Mouse (Mus musculus): ENCODE data around the gene Gpd1. TPM values are rescaled to one million over a fixed set of nuclear protein-coding genes. Genes with fewer than 3 reads are reported as not detected.

Gpd1 gene
- polyA plus RNA-seq (2012; rRNA removed): 116 and 180 TPM in 2 replicates

DNA sequence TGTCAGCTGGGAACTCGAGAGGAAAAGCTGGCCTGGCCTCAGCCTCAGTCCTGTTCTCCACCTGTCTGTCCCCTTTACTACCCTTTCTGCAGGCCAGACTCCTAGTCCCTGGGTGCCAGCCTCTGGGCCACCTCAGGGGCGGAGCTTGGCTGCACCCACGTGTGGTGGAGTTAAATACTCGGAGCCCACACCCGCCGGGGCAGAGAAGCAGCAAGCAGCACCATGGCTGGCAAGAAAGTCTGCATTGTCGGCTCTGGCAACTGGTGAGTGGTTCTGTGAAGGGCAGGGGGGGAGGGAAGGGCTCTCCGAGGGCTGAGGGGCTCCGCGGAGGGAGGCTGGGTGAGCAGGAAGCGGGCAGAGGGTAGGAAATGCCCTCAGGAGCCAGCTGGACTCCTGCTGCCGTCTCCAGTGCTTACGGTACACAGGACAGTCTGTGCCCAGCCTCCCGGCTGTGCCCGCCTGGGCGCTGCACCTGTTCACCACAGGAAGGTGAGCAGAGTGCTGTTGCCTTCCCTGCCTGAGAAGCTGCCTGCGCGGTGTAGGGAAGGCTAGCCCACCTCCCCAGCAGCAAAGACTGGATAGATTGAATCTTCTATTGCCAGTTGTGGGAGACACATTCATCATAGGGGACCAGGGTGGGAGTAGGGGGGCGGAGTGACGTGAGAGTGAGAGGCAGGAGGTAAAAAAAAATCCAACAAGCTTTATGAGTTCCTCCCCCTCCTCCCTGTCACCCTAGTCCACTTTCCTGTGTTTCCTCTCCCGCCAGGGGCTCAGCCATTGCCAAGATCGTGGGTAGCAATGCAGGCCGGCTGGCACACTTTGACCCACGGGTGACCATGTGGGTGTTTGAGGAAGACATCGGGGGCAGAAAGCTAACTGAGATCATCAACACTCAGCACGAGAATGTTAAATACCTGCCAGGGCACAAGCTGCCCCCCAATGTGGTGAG is at the start of gene Gpd1:
Gpd1 (plus strand) TSS at position 130 of the 949 bp plus-strand sequence.
- 24% methylated on average over 26 of the region's 26 CpGs for WGBS

GRCm38 (mm10) chr15:99667544-99667943 is 49.8 kb upstream of the Gpd1 start:
- 100% methylated on average over 2 of the region's 2 CpGs for WGBS

More for the DNA sequence above, at the start of gene Gpd1:
- no peak for DNase-seq (ENCODE audit: low read depth, low spot score)

GRCm38 (mm10) chr15:99668881-99669280 is 48.4 kb upstream of the Gpd1 start:
- no peak for DNase-seq (ENCODE audit: low read depth, low spot score)
- 4% methylated on average over 12 of the region's 12 CpGs for WGBS

More at GRCm38 (mm10) chr15:99667544-99667943, 49.8 kb upstream of the Gpd1 start:
- no peak for DNase-seq (ENCODE audit: low read depth, low spot score)

DNA sequence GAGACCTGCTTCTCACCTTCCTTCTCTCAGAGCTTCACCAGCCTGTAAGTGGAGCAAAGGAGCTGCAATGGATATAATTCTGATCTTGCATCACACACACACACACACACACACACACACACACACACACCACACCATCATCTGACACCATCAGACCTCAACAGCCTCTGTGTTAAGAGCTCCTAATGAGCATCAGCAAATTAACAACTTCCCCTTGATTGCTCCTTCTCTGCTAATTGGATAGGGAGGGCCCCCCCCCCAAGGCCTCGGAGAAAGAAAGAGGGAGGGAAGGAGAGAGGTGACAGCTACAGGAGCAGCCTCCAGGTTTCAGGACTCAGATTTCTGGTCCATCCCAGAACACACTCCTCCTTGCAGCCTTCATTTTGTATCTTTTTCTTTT is 47.9 kb upstream of the Gpd1 start:
- WGBS: 0% methylated on average over 1 of the region's 1 CpGs
- no peak for DNase-seq (ENCODE audit: low read depth, low spot score)

- DNase-seq (ENCODE audit: low read depth, low spot score): no peak
- under 1% methylated on average over 72 of the region's 74 CpGs for WGBS
Observed at GRCm38 (mm10) chr15:99670154-99670821, 47.0 kb upstream of the Gpd1 start, which contains the start of gene Asic1. Gene Asic1 (plus strand): TSS chr15:99670368.

DNA sequence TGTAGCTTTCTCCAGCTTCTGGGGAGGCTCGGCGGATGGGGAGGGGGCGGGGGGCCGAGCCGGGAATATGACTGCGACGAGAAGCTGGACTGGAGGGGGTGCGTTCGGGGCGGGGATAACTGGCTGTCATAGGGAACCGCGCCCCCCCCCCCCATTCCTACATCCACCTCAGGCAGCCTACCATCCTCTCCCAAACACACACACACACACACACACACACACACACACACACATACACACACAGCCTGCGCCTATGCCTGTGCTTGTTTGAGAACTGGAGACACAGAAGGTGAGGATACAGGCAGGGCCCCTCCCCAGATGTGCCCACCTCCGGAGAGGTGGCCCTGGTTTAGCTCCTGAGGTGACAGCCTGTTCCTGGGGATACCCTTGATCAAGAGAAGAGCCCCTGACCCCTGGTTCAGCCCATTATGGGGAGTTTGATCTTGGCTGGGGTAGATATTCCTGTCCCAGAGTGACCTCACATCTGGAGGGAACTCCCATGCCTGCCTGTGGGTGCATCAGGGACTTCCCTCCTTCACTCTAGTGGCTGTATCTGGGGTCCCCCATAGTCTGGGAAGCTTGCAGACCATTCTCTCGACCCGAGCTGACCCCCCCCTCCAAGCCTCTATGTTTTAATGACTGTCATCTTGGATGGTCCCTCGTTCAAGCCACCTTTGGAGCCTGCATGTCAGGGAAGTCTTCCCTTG is 46.2 kb upstream of the Gpd1 start:
- WGBS: 10% methylated on average over 12 of the region's 17 CpGs
- DNase-seq (ENCODE audit: low read depth, low spot score): no peak

- no peak for DNase-seq (ENCODE audit: low read depth, low spot score)
- WGBS: 56% methylated on average over 14 of the region's 14 CpGs
Observed at GRCm38 (mm10) chr15:99671783-99672182, 45.5 kb upstream of the Gpd1 start.

GRCm38 (mm10) chr15:99674866-99675265 is 42.4 kb upstream of the Gpd1 start:
- 77% methylated on average over 3 of the region's 3 CpGs for WGBS
- no peak for DNase-seq (ENCODE audit: low read depth, low spot score)

- no peak for DNase-seq (ENCODE audit: low read depth, low spot score)
- WGBS: 70% methylated on average over 8 of the region's 8 CpGs
Observed at GRCm38 (mm10) chr15:99677089-99677488, 40.2 kb upstream of the Gpd1 start.

DNA sequence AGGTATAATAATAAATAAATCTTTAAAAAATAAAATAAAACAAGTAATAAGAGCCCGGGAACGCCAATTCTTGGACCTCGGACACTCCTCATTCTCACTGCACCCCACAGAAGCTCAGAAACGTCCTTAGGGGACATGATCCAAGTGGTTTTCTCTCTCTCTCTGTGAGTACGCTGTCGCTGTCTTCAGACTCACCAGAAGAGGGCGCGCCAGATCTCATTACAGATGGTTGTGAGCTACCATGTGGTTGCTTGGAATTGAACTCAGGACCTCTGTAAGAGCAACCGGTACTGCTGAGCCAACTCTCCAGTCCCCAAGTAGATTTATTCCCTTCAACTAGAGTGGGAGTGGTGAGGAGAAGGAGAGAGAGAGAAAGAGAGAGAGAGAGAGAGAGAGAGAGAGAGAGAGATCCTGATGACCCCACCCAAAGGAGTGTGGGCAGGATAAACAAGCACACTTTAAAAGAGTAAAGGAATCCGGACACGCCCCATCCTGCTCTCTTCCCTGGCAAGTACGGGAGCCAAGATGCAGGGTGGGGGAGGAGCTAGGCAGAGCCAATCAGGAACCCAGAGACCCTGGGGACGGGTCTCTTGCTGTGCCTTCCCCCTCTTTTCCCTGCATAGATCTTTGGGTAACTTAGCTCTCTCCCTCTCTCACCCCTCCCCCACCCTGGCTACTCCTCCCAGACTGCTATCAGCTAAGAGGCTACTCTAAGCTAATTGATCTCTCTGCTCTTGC is 39.1 kb upstream of the Gpd1 start:
- 14% methylated on average over 13 of the region's 13 CpGs for WGBS
- no peak for DNase-seq (ENCODE audit: low read depth, low spot score)

GRCm38 (mm10) chr15:99679008-99679407 is 38.3 kb upstream of the Gpd1 start:
- no peak for DNase-seq (ENCODE audit: low read depth, low spot score)
- WGBS: 61% methylated on average over 7 of the region's 7 CpGs

- no peak for DNase-seq (ENCODE audit: low read depth, low spot score)
- WGBS: 87% methylated on average over 7 of the region's 7 CpGs
Observed at GRCm38 (mm10) chr15:99682880-99683279, 34.4 kb upstream of the Gpd1 start.

DNA sequence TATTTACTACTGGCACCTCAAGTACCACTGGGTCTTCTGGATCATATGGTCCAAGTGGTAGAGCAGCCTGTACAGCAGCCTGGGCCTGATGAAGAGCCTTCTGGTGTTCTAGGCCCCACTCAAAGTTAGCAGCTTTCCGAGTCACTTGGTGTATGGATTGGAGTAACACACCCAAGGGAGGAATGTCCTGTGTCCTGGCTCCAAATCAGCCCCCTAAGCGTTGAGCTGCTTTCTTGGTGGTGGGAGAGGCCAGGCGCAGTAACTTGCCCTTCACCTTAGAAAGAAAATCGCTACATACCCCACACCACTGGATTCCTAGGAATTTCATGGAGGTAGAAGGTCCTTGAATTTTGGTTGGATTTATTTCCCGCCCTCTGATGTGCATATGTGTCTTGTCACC is 33.2 kb upstream of the Gpd1 start:
- no peak for DNase-seq (ENCODE audit: low read depth, low spot score)
- 90% methylated on average over 5 of the region's 5 CpGs for WGBS

- WGBS: 7% methylated on average over 4 of the region's 4 CpGs
- no peak for DNase-seq (ENCODE audit: low read depth, low spot score)
Observed at GRCm38 (mm10) chr15:99688712-99689111, 28.6 kb upstream of the Gpd1 start.

DNA sequence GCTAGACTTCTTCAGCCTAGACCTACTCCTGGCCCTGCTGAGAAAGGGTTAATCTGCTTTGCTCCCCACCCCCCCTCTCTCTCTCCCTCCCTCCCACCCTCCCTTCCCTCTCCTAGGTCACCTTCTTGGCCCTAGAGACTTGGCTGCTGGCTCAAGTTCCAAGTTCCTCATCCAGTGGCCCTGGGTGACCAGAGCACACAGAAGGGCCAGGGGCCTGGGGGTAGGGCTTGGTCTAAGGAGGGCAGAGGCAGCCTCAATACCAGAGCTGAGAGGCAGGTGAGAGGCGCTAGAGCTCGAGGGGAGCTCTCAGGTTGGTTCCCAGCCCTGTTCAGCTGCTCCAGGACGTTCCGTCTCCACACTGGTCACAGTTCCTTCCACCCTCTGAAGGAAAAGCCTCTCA is 26.4 kb upstream of the Gpd1 start:
- WGBS: 35% methylated on average over 4 of the region's 4 CpGs
- no peak for DNase-seq (ENCODE audit: low read depth, low spot score)

GRCm38 (mm10) chr15:99691976-99692375 is 25.3 kb upstream of the Gpd1 start:
- WGBS: 48% methylated on average over 9 of the region's 9 CpGs
- no peak for DNase-seq (ENCODE audit: low read depth, low spot score)

DNA sequence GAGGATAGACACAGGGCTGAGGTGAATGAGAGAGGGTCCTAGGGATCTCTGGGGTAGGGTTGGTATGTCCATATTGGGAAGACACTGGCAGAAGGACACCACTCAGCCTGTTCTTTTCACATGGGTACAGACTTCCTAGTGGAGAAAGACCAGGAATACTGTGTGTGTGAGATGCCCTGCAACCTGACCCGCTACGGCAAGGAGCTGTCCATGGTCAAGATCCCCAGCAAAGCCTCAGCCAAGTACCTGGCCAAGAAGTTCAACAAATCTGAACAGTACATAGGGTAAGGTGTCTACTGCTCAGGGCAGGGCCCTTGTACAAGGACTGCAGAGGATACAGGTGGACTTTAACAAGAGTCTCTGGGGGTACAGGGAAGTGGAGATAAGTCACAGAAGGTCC is 20.0 kb upstream of the Gpd1 start:
- DNase-seq (ENCODE audit: low read depth, low spot score): no peak
- 27% methylated on average over 2 of the region's 2 CpGs for WGBS

DNA sequence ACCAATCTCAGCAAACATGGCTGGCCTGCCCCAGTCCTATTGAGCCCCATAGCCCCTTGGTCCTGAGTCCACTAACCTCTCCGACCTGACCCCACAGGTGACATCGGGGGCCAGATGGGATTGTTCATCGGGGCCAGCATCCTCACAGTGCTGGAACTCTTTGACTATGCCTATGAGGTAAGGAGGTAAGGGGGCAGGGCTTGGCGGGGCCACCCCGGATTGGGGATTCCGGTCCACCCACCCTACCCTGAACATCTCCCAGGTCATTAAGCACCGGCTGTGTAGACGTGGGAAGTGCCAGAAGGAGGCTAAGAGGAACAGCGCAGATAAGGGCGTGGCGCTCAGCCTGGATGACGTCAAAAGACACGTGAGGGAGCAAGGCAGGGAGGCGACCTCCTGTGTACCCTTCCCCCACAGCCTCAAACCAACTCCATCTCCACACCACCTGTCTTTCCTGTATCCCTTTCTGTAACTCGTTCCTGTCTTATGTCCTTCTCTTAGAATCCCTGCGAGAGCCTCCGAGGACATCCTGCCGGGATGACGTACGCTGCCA is 18.7 kb upstream of the Gpd1 start:
- WGBS: 39% methylated on average over 20 of the region's 20 CpGs
- no peak for DNase-seq (ENCODE audit: low read depth, low spot score)

DNA sequence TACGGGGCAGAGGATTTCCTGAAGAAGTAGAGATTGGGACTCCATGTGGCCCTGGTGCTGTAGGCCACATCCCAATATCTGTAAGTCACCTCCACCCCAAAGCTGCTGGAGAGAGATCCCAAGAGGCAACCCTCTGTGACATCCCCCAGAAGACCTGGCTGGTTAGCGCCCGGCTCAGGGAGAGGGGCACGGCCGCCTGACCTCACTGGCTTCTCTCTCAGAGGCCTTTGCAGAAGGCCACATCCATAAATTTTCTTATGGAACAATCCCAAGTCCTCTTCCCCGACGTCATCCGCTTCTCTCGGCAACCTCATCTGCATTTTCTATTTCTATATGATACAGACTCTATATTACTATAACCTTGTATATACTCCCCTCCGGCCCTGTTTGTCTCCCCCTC is 17.6 kb upstream of the Gpd1 start:
- WGBS: 69% methylated on average over 10 of the region's 10 CpGs
- DNase-seq (ENCODE audit: low read depth, low spot score): no peak

All from large intestine, adult 2 months (tissue).